Mouse (Mus musculus): ENCODE measurements around the gene Gm21366. TPM values are rescaled to one million over a fixed set of nuclear protein-coding genes. Genes with fewer than 3 reads are reported as not detected.
"Not testable (repeated sequence)": the region's sequence is repeated elsewhere in the genome, so short reads cannot be mapped to it uniquely, and the experiment has no call there.

Gm21366 gene
- not detected in 2 replicates for polyA plus RNA-seq (2012; rRNA removed)

DNA sequence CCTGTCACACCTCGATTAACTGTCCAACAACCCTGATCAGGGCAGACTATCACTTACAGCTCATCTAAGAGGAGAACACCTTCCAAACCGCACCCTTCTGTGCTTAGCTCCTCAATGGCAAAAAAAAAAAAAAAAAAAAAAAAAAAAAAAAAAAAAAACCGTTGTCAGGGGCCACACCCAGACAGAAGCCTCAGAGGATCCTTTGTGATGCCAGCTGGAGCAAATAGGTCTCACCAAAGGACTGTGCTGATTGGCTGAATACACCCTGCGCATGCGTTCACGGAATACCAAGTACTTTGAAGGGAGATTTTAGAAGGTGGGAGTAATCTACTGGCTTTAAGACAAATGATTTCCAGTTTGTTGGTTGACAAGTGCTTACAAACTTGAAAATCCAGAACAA, at the start of gene Gm21366:
Gene Gm21366, minus strand, starts transcription at position 101 of the 400 bp plus-strand sequence.
- H3K4me3 ChIP-seq (ENCODE audit: insufficient read depth, low read depth, low read length); DNase-seq; H3K36me3 ChIP-seq (ENCODE audit: control insufficient read depth, insufficient read depth, low read length); H3K4me1 ChIP-seq (ENCODE audit: control insufficient read depth, insufficient read depth, low read length); H3K27me3 ChIP-seq (replicated peaks; ENCODE audit: control insufficient read depth, insufficient read depth, low read length); H3K27ac ChIP-seq (ENCODE audit: insufficient read depth, low read depth, low read length): not testable (repeated sequence)
- WGBS = no CpG with 5 or more reads among the region's 6 CpGs

Data from kidney, adult 2 months (tissue).